Mouse (Mus musculus) embryonic facial prominence, embryonic 14.5 days (tissue): Measurements from ENCODE around the gene Cryab. TPM values are rescaled to one million over a fixed set of nuclear protein-coding genes. Genes with fewer than 3 reads are reported as not detected.
A peak's percentile ranks its signal among the peaks of the same experiment; 100 is the strongest.

Source experiments
- ATAC-seq: fragments of 200-750 bp; cut with Nextera tagmentation; 2 replicates; pipeline ENCODE4 v1.8.0; 2017; ENCODE audit warnings: low read depth, moderate number of reproducible peaks, moderate TSS enrichment
- DNase-seq: peaks from one replicate; pipeline ENCODE4 v3.0.0-alpha.2; 2015; ENCODE audit warnings: low spot score
- H3K27ac ChIP-seq: fragments of 300-500 bp; sonication (generic); replicated peaks from 2 replicates; pipeline ENCODE4 v1.5.1; 2014; ENCODE audit warnings: low read depth, mild to moderate bottlenecking, low read length, moderate library complexity
- H3K27me3 ChIP-seq: fragments of 300-500 bp; sonication (generic); replicated peaks from 2 replicates; pipeline ENCODE4 v1.6.1; 2014; ENCODE audit warnings: low read length; ENCODE audit not compliant: control insufficient read depth, insufficient read depth
- H3K36me3 ChIP-seq: fragments of 300-500 bp; sonication (generic); 2 replicates; pipeline ENCODE4 v1.6.1; 2014; ENCODE audit warnings: low read length, mixed read lengths; ENCODE audit not compliant: control insufficient read depth, insufficient read depth
- H3K4me1 ChIP-seq: fragments of 300-500 bp; sonication (generic); 2 replicates; pipeline ENCODE4 v1.6.1; 2014; ENCODE audit warnings: antibody characterized with exemption, low read length; ENCODE audit not compliant: control insufficient read depth, insufficient read depth
- H3K4me2 ChIP-seq: fragments of 300-500 bp; sonication (generic); 2 replicates; pipeline ENCODE4 v1.6.1; 2014; ENCODE audit warnings: low read depth, mild to moderate bottlenecking, low read length, moderate library complexity, mixed read lengths
- H3K4me3 ChIP-seq: fragments of 300-500 bp; sonication (generic); 2 replicates; pipeline ENCODE4 v1.5.1; 2014; ENCODE audit warnings: low read depth, mild to moderate bottlenecking, low read length
- H3K9ac ChIP-seq: fragments of 300-500 bp; sonication (generic); 2 replicates; pipeline ENCODE4 v1.6.1; 2014; ENCODE audit warnings: low read depth, mild to moderate bottlenecking, low read length, moderate library complexity, mixed read lengths
- H3K9me3 ChIP-seq: fragments of 300-500 bp; sonication (generic); 2 replicates; pipeline ENCODE4 v1.6.1; 2016; ENCODE audit warnings: low read length; ENCODE audit not compliant: control insufficient read depth
- WGBS: fragments of 180-500 bp; shearing (Covaris S2); extraction: QIAGEN DNeasy Blood & Tissue Kit; methylation state at CpG from one replicate; pipeline ENCODE4 v1.1.7; 2014; 5-methylcytosine and 5-hydroxymethylcytosine counted together
- polyA plus RNA-seq: library from polyadenylated mRNA; unstranded; fragments of >200 nt; fragmentation: Nextera tagmentation; extraction: Ambion mirVana; gene quantifications from 2 replicates; pipeline ENCODE4 v1.2.1, GENCODE M21; 2014

The Cryab gene
- polyA plus RNA-seq, 1 experiment from 2014 or later, result 275 TPM

- Histone ChIP-seq H3K27me3 (no peaks in the 10 kb centered on the region), H3K4me3 (no peak overlapping the region), H3K4me1 (peaks cover 13% of the 10 kb centered on the region; the same call in 1 of the 2 replicates), H3K9me3 (no peaks in the 10 kb centered on the region), H3K27ac (no peak overlapping the region), H3K9ac (no peak overlapping the region), H3K36me3 (peaks cover 17% of the 10 kb centered on the region; the same call in 1 of the 2 replicates), H3K4me2 (no peak overlapping the region)
- DNase-seq, result no peak
- ATAC-seq, result no peak
- 83% methylated on average over 2 of the region's 2 CpGs for WGBS
Measured at GRCm38 (mm10) chr9:50770011-50770410, 18.9 kb downstream of the Cryab start.

GRCm38 (mm10) chr9:50774026-50774462 lies 22.9 kb downstream of the Cryab start:
- Histone ChIP-seq H3K27ac (0 out of 2 replicates have a peak overlapping the region, but pooled peaks have one; percentile 90), H3K4me3 (peak overlapping the region; percentile 95), H3K27me3 (no peaks in the 10 kb centered on the region), H3K4me1 (peaks cover 19% of the 10 kb centered on the region), H3K9me3 (no peaks in the 10 kb centered on the region), H3K4me2 (peak overlapping the region; percentile 83), H3K36me3 (peaks cover 32% of the 10 kb centered on the region), H3K9ac (peak overlapping the region; percentile 93; the same call in 1 of the 2 replicates)
- 74% methylated on average over 4 of the region's 4 CpGs for WGBS
- ATAC-seq, result no peak
- DNase-seq, result no peak

- Histone ChIP-seq H3K36me3 (peaks cover 42% of the 10 kb centered on the region), H3K9ac (peak within 1 kb of the TSS; percentile 93), H3K4me1 (peaks cover 15% of the 10 kb centered on the region; the same call in 1 of the 2 replicates), H3K27me3 (no peaks in the 10 kb centered on the region), H3K4me3 (peak within 1 kb of the TSS; percentile 95), H3K27ac (peak within 1 kb of the TSS; percentile 90), H3K4me2 (peak within 1 kb of the TSS; percentile 83), H3K9me3 (no peaks in the 10 kb centered on the region)
- under 1% methylated on average over 29 of the region's 51 CpGs for WGBS
- DNase-seq (peak; percentile 89), ATAC-seq (peak; percentile 89)
Measured at GRCm38 (mm10) chr9:50774991-50775612, 24.0 kb downstream of the Cryab start, which contains the start of the genes Alg9 and 1110032A03Rik. Alg9 (plus strand) TSS chr9:50775019. 1110032A03Rik (minus strand) TSS chr9:50775520.

- no peaks in the 10 kb centered on the region for H3K27me3 ChIP-seq
- ATAC-seq, result peak; percentile 48
- H3K4me1 ChIP-seq, result peaks cover 15% of the 10 kb centered on the region; the same call in 1 of the 2 replicates
- under 1% methylated on average over 17 of the region's 30 CpGs for WGBS
- peak overlapping the region; percentile 90 for H3K27ac ChIP-seq
- peak overlapping the region; percentile 93 for H3K9ac ChIP-seq
- H3K4me2 ChIP-seq, result peak overlapping the region; percentile 83
- peak overlapping the region; percentile 95 for H3K4me3 ChIP-seq
- no peaks in the 10 kb centered on the region for H3K9me3 ChIP-seq
- H3K36me3 ChIP-seq, result peaks cover 45% of the 10 kb centered on the region
- DNase-seq, result peak; percentile 19
Measured at GRCm38 (mm10) chr9:50775662-50776126, 24.6 kb downstream of the Cryab start.

DNA sequence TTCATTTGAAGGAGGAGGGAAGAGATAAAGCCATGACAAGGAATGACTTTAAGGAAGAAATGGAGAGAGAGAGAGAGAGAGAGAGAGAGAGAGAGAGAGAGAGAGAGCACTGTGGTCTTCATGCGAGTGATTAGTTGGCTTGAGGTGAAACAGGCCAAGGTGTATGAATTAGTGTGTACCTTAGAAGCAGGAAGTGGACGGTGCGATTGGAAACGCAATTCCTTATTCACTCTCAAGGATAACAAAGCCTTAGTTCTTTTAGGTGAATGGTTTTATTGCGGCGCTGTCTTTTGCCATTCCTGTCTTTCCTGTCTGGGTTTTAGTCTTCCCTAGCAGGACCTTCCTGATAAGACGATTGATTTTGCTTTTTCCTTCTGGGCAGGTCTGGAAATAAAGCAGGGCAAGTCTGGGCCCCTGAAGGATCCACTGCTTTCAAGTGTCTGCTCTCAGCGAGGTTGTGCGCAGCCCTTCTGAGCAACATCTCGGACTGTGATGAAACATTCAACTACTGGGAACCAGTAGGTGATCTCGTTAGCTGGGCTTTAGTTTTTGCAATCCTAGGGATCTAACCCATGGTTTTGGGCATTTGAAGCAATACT lies 25.1 kb downstream of the Cryab start:
- Histone ChIP-seq H3K9ac (peak overlapping the region; percentile 93), H3K36me3 (peaks cover 48% of the 10 kb centered on the region), H3K4me2 (peak overlapping the region; percentile 83), H3K4me3 (peak overlapping the region; percentile 95), H3K27ac (0 out of 2 replicates have a peak overlapping the region, but pooled peaks have one; percentile 90), H3K4me1 (peaks cover 15% of the 10 kb centered on the region; the same call in 1 of the 2 replicates), H3K9me3 (no peaks in the 10 kb centered on the region), H3K27me3 (no peaks in the 10 kb centered on the region)
- DNase-seq (no peak), ATAC-seq (no peak)
- WGBS, result 63% methylated on average over 11 of the region's 11 CpGs

- Histone ChIP-seq H3K9ac (no peak overlapping the region), H3K36me3 (peaks cover 87% of the 10 kb centered on the region), H3K27ac (no peak overlapping the region), H3K4me1 (no peaks in the 10 kb centered on the region), H3K4me3 (no peak overlapping the region), H3K9me3 (no peaks in the 10 kb centered on the region), H3K4me2 (no peak overlapping the region), H3K27me3 (no peaks in the 10 kb centered on the region)
- DNase-seq (no peak), ATAC-seq (no peak)
- 71% methylated on average over 2 of the region's 2 CpGs for WGBS
Measured at GRCm38 (mm10) chr9:50782155-50782554, 31.0 kb downstream of the Cryab start.

DNA sequence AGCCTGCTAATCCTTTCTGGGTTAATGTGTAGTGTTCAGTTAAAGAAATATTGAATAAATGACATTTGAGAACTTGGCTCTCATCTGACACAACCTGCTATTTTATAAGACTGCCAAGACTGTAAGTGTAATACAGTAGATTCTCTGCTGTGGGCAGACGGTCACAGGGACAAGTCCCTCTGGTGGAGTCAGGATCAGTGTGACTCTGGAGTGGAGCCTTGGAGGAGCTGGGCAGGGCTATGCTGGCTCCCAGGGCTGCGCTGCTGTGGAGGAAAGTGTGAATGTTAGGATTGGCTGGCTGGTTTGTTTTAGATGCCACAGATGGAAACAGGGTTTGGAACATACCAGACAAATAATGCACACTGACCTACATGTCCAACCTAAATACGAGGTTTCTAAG lies 44.1 kb downstream of the Cryab start:
- H3K9ac ChIP-seq, result no peak overlapping the region
- H3K36me3 ChIP-seq, result peaks cover 70% of the 10 kb centered on the region
- no peak overlapping the region for H3K4me3 ChIP-seq
- no peak overlapping the region for H3K4me2 ChIP-seq
- ATAC-seq (no peak), DNase-seq (no peak)
- no peaks in the 10 kb centered on the region for H3K9me3 ChIP-seq
- WGBS, result 84% methylated on average over 3 of the region's 3 CpGs
- no peak overlapping the region for H3K27ac ChIP-seq
- H3K4me1 ChIP-seq, result no peaks in the 10 kb centered on the region
- H3K27me3 ChIP-seq, result no peaks in the 10 kb centered on the region

DNA sequence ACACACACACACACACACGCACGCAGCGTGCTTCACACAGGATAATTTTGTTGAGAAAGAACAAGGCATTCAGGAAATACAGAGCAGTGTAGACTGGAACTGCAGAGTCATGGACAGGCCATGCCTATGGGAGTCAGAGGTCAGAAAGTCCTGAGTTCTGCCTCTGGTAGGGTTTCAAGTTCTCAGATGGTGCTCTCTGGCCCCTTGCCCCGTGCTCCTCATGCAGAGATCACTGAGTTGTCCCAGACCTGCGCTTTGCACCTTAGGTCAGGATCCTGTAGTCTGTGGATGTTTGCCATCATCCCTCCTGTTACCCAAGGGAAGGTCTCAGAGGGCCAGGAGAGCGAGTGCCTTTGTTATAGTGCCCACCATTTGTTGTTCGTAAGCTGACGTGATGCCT lies 45.7 kb downstream of the Cryab start:
- no peak overlapping the region for H3K9ac ChIP-seq
- H3K9me3 ChIP-seq, result no peaks in the 10 kb centered on the region
- no peak overlapping the region for H3K4me3 ChIP-seq
- no peak overlapping the region for H3K27ac ChIP-seq
- H3K4me1 ChIP-seq, result no peaks in the 10 kb centered on the region
- WGBS, result 89% methylated on average over 8 of the region's 8 CpGs
- peaks cover 73% of the 10 kb centered on the region for H3K36me3 ChIP-seq
- no peaks in the 10 kb centered on the region for H3K27me3 ChIP-seq
- no peak overlapping the region for H3K4me2 ChIP-seq
- no peak for DNase-seq
- no peak for ATAC-seq
